Mouse (Mus musculus): Measurements from ENCODE around the gene Zfp280b. TPM values are rescaled to one million over a fixed set of nuclear protein-coding genes. Genes with fewer than 3 reads are reported as not detected.
"Not testable (repeated sequence)": the region's sequence is repeated elsewhere in the genome, so short reads cannot be mapped to it uniquely, and the experiment has no call there.

The Zfp280b gene
- polyA plus RNA-seq, 1 experiment from 2014 or later, result 6.1 TPM

DNA sequence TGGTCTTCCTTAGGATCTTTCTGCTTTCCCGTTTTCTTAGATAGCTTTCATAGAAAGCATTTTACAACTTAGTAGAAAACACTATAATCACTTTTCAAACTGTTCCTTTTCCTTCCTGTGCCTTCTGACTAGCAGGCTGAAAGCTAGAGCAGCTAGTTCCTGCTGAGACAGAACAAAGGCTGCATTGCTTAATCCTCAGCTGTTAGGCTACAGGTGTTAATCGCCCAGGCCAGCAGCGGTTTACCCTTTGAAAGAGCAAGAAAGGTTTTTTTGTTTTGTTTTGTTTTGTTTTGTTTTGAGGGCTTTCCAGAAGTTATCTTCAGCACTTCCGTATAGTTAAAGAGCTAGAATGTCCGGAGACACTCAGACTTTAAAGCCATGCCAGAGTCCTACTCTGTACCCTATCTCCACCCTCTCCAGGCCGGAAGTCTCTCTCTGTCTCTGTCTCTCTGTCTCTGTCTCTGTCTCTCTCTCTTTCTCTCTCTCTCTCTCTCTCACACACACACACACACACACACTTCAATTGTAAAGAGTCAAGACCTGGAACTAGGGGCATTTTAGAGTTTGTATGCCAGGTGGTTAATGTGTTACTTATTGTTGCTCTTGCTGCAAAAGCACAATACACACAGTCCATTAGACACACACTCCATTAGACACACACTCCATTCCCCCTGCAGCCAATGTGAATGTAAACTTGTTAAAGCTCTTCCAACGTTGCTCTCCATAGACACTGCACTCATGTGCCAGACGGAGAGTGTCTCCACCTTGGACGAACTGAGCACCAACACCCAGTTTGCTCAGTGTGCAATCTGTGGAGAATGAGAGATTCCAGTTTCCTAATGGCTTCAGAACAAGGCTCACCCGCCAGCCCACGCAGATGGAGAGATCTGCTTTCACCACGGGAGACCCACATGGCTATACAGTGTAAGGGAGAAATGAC lies 35.5 kb downstream of the Zfp280b start:
- Histone ChIP-seq H3K4me1 (replicated peaks; ENCODE audit: control insufficient read depth, insufficient read depth) (no peaks in the 10 kb centered on the region), H3K9ac (ENCODE audit: low read length) (no peak overlapping the region), H3K4me3 (ENCODE audit: low read depth, low read length) (no peak overlapping the region), H3K9me3 (ENCODE audit: control insufficient read depth, low read length) (no peaks in the 10 kb centered on the region), H3K36me3 (ENCODE audit: control insufficient read depth, insufficient read depth, low read length) (no peaks in the 10 kb centered on the region), H3K4me2 (replicated peaks; ENCODE audit: low read depth) (no peak overlapping the region), H3K27ac (replicated peaks) (no peak overlapping the region), H3K27me3 (ENCODE audit: control insufficient read depth, insufficient read depth, low read length) (no peaks in the 10 kb centered on the region)
- ATAC-seq (ENCODE audit: low FRiP score, low TSS enrichment) (0 out of 2 replicates have a peak, but pooled peaks have one; percentile 18), DNase-seq (ENCODE audit: low spot score) (peak; percentile 30)
- WGBS, result 27% methylated on average over 12 of the region's 12 CpGs
- no peak for TF ChIP-seq CTCF (IDR thresholded peaks at IDR 0.05; ENCODE audit: low read depth)
- TF ChIP-seq EP300 (optimal IDR thresholded peaks at IDR 0.05), result no peak

- not testable (repeated sequence) for H3K9ac ChIP-seq (ENCODE audit: low read length); H3K4me3 ChIP-seq (ENCODE audit: low read depth, low read length); DNase-seq (ENCODE audit: low spot score); H3K27ac ChIP-seq (replicated peaks); H3K9me3 ChIP-seq (ENCODE audit: control insufficient read depth, low read length); ATAC-seq (ENCODE audit: low FRiP score, low TSS enrichment); H3K4me2 ChIP-seq (replicated peaks; ENCODE audit: low read depth); H3K27me3 ChIP-seq (ENCODE audit: control insufficient read depth, insufficient read depth, low read length); H3K36me3 ChIP-seq (ENCODE audit: control insufficient read depth, insufficient read depth, low read length); H3K4me1 ChIP-seq (replicated peaks; ENCODE audit: control insufficient read depth, insufficient read depth)
- 90% methylated on average over 5 of the region's 5 CpGs for WGBS
Observed at GRCm38 (mm10) chr10:76072080-76072479, 39.6 kb downstream of the Zfp280b start.

DNA sequence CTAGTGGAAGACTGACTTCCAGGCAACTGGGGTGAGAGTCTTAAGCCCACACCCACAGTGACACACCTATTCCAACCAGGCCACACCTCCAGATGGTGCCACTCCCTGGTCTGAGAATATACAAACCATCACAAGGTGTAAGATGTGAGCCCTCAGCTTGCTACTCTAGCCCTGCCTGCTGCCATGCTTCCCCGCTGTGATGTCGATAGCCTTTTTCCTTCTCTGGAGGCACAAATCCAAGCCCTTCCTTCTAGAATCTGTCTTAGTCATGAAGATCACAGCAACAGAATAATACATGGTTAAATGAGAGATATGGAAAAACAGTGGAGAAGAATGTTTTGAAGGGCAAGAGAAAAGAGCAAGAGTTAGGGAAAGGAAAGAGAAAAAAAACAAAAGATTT lies 44.6 kb downstream of the Zfp280b start:
- not testable (repeated sequence) for DNase-seq (ENCODE audit: low spot score); H3K27me3 ChIP-seq (ENCODE audit: control insufficient read depth, insufficient read depth, low read length); H3K4me3 ChIP-seq (ENCODE audit: low read depth, low read length); H3K9me3 ChIP-seq (ENCODE audit: control insufficient read depth, low read length); H3K27ac ChIP-seq (replicated peaks); H3K9ac ChIP-seq (ENCODE audit: low read length); H3K36me3 ChIP-seq (ENCODE audit: control insufficient read depth, insufficient read depth, low read length); H3K4me2 ChIP-seq (replicated peaks; ENCODE audit: low read depth); ATAC-seq (ENCODE audit: low FRiP score, low TSS enrichment); H3K4me1 ChIP-seq (replicated peaks; ENCODE audit: control insufficient read depth, insufficient read depth)
- WGBS, result 90% methylated on average over 2 of the region's 2 CpGs

Small RNA genes within 50 kb of the gene (microRNA-seq; reads per million reads assigned to microRNA genes)
- not detected for gene Mir6409

Other genes starting within 250 kb of the Zfp280b start
- 16.1 and 19.7 TPM in 2 replicates for gene Gstt1, start 234.1 kb upstream of the Zfp280b start, polyA plus RNA-seq (2015; fragmentation: Nextera tagmentation; extraction: Ambion mirVana)
- not detected in 2 replicates for gene Gstt4, start 210.1 kb upstream of the Zfp280b start, polyA plus RNA-seq (2015; fragmentation: Nextera tagmentation; extraction: Ambion mirVana)
- gene Gstt2, start 195.2 kb upstream of the Zfp280b start, polyA plus RNA-seq (2015; fragmentation: Nextera tagmentation; extraction: Ambion mirVana), result 77.4 and 81.0 TPM in 2 replicates
- 805 and 984 TPM in 2 replicates for gene Mif, start 172.4 kb upstream of the Zfp280b start, polyA plus RNA-seq (2015; fragmentation: Nextera tagmentation; extraction: Ambion mirVana)
- gene Derl3, start 139.2 kb upstream of the Zfp280b start, polyA plus RNA-seq (2015; fragmentation: Nextera tagmentation; extraction: Ambion mirVana), result 23.6 and 32.3 TPM in 2 replicates
- 81.9 and 82.8 TPM in 2 replicates for gene Smarcb1, start 111.0 kb upstream of the Zfp280b start, polyA plus RNA-seq (2015; fragmentation: Nextera tagmentation; extraction: Ambion mirVana)
- gene Chchd10, start 99.5 kb upstream of the Zfp280b start, polyA plus RNA-seq (2015; fragmentation: Nextera tagmentation; extraction: Ambion mirVana), result 232 and 235 TPM in 2 replicates
- 9.9 and 14.6 TPM in 2 replicates for gene Mmp11, start 96.2 kb upstream of the Zfp280b start, polyA plus RNA-seq (2015; fragmentation: Nextera tagmentation; extraction: Ambion mirVana)
- 0.22 TPM in 1 of 2 replicates, not detected in the other for gene Gm867, start 92.0 kb upstream of the Zfp280b start, polyA plus RNA-seq (2015; fragmentation: Nextera tagmentation; extraction: Ambion mirVana)
- gene Vpreb3, start 89.6 kb upstream of the Zfp280b start, polyA plus RNA-seq (2015; fragmentation: Nextera tagmentation; extraction: Ambion mirVana), result 0.16 and 0.22 TPM in 2 replicates
- gene Gm5134, start 78.1 kb upstream of the Zfp280b start, polyA plus RNA-seq (2015; fragmentation: Nextera tagmentation; extraction: Ambion mirVana), result not detected in 2 replicates
- 0.04 and 0.06 TPM in 2 replicates for gene Slc5a4b, start 78.3 kb downstream of the Zfp280b start, polyA plus RNA-seq (2015; fragmentation: Nextera tagmentation; extraction: Ambion mirVana)
- gene Slc5a4a, start 114.8 kb downstream of the Zfp280b start, polyA plus RNA-seq (2015; fragmentation: Nextera tagmentation; extraction: Ambion mirVana), result not detected in 2 replicates
- 26.3 and 28.0 TPM in 2 replicates for gene Prmt2, start 205.2 kb downstream of the Zfp280b start, polyA plus RNA-seq (2015; fragmentation: Nextera tagmentation; extraction: Ambion mirVana)
- 2.1 and 2.6 TPM in 2 replicates for gene S100b, start 221.2 kb downstream of the Zfp280b start, polyA plus RNA-seq (2015; fragmentation: Nextera tagmentation; extraction: Ambion mirVana)